Mouse (Mus musculus): Measurements from ENCODE around the gene 4933428M09Rik. TPM values are rescaled to one million over a fixed set of nuclear protein-coding genes. Genes with fewer than 3 reads are reported as not detected.

4933428M09Rik gene
- polyA plus RNA-seq, 1 experiment from 2014 or later, result not detected

DNA sequence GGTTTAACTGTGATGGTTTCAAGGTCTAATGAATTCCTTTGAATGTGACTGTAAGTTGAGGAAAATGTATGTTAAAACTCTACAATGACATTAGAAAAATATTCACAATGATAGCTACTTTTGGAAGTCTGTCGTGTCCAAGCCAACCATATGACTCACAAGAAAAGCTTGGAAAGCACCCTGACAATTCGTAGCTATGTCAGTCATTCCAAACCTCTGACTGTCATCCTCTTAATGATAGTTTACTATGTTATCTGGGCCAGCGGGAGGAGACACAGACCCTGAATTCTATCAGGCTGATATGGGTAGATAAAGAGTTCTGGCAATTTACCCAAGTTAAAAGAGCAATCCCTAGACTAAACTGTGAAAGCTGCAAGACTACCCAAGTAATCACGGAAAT is 41.8 kb downstream of the 4933428M09Rik start:
- no peaks in the 10 kb centered on the region for H3K4me1 ChIP-seq
- H3K27ac ChIP-seq, result no peak overlapping the region
- H3K4me2 ChIP-seq, result no peak overlapping the region
- no peak overlapping the region for H3K4me3 ChIP-seq
- no peaks in the 10 kb centered on the region for H3K36me3 ChIP-seq
- H3K9ac ChIP-seq, result no peak overlapping the region
- WGBS, result 83% methylated on average over 4 of the region's 4 CpGs
- no peaks in the 10 kb centered on the region for H3K9me3 ChIP-seq
- peaks cover 2% of the 10 kb centered on the region for H3K27me3 ChIP-seq
- ATAC-seq (ENCODE audit: insufficient number of reproducible peaks, insufficient read depth, low FRiP score, low TSS enrichment, low read depth), result no peak

DNA sequence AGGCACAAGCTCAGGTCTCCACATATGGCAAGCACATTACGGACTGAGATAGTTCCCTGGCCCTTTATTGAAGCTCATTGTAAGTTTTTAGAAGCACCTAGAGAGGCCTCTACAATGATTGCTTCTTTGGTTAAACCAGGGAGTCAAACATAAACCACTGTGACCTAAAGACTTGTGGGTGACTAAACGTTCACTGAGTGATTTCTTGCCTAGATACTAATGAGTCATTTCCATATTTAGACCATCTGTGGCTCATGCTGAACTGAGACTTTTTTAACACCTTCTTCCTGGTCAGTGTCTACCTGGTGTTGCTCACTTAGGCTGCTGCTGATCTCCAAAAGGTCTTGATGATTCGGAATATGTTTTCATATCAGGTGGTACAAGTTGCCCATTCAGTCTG is 42.9 kb downstream of the 4933428M09Rik start:
- no peak overlapping the region for H3K4me3 ChIP-seq
- peaks cover 2% of the 10 kb centered on the region for H3K27me3 ChIP-seq
- 74% methylated on average over 3 of the region's 3 CpGs for WGBS
- H3K4me1 ChIP-seq, result no peaks in the 10 kb centered on the region
- no peaks in the 10 kb centered on the region for H3K9me3 ChIP-seq
- no peak overlapping the region for H3K27ac ChIP-seq
- H3K36me3 ChIP-seq, result no peaks in the 10 kb centered on the region
- H3K4me2 ChIP-seq, result no peak overlapping the region
- no peak for ATAC-seq (ENCODE audit: insufficient number of reproducible peaks, insufficient read depth, low FRiP score, low TSS enrichment, low read depth)
- no peak overlapping the region for H3K9ac ChIP-seq

Other genes with a start within 250 kb of the 4933428M09Rik start
- 0.14 TPM in 1 of 2 replicates, not detected in the other for gene Serpina7, start 94.0 kb upstream of the 4933428M09Rik start, polyA plus RNA-seq (2015; fragmentation: Nextera tagmentation; extraction: Ambion mirVana)
- gene 4930513O06Rik, start 93.0 kb upstream of the 4933428M09Rik start, polyA plus RNA-seq (2015; fragmentation: Nextera tagmentation; extraction: Ambion mirVana), result not detected in 2 replicates
- gene Mum1l1, start 30.8 kb downstream of the 4933428M09Rik start, polyA plus RNA-seq (2015; fragmentation: Nextera tagmentation; extraction: Ambion mirVana), result 23.2 and 27.1 TPM in 2 replicates
- gene Trap1a, start 154.5 kb downstream of the 4933428M09Rik start, polyA plus RNA-seq (2015; fragmentation: Nextera tagmentation; extraction: Ambion mirVana), result not detected in 2 replicates

Measured in embryonic facial prominence, embryonic 13.5 days (tissue).